Mouse (Mus musculus) mouse embryonic stem cell (cell line): ENCODE data around the gene Pxylp1.

Source experiments
- in situ Hi-C, 2 experiments: fragments of 300-500 bp; cut with MboI; formaldehyde crosslinking; loops; 1 replicate in 1 of 2; 3 replicates in 1 of 2; pipeline ENCODE4 v1.14.3; 2019 to 2020; ENCODE audit warnings: low sequenced_read_pairs in 2 of 2, low pct_unique_long_range_greater_than_20kb in 1 of 2, mixed read lengths in 1 of 2; ENCODE audit not compliant: unreplicated experiment in 1 of 2

Gene Pxylp1

GRCm38 (mm10) chr9:96867165-96867564 lies 25.3 kb downstream of the Pxylp1 start:
- in situ Hi-C loops = no loop called here

GRCm38 (mm10) chr9:96866196-96866595 lies 26.3 kb downstream of the Pxylp1 start:
- in situ Hi-C loops = no loop called here

GRCm38 (mm10) chr9:96865473-96866050 lies 26.9 kb downstream of the Pxylp1 start:
- in situ Hi-C loops = no loop called here

- in situ Hi-C loops = no loop called here
These were observed 28.9 kb downstream of the Pxylp1 start for GRCm38 (mm10) chr9:96863539-96863938.

GRCm38 (mm10) chr9:96862836-96863235 lies 29.6 kb downstream of the Pxylp1 start:
- in situ Hi-C loops = no loop called here

- in situ Hi-C loops = no loop called here
These were observed 31.4 kb downstream of the Pxylp1 start for GRCm38 (mm10) chr9:96861092-96861487.

- in situ Hi-C loops = no loop called here
These were observed 31.9 kb downstream of the Pxylp1 start for GRCm38 (mm10) chr9:96860380-96861091.

GRCm38 (mm10) chr9:96859027-96859426 lies 33.4 kb downstream of the Pxylp1 start:
- in situ Hi-C loops = no loop called here

GRCm38 (mm10) chr9:96857838-96858237 lies 34.6 kb downstream of the Pxylp1 start:
- in situ Hi-C loops = no loop called here

- in situ Hi-C loops = no loop called here
These were observed 38.9 kb downstream of the Pxylp1 start for GRCm38 (mm10) chr9:96853300-96854186.

GRCm38 (mm10) chr9:96851634-96852033 lies 40.8 kb downstream of the Pxylp1 start:
- in situ Hi-C loops = no loop called here

- in situ Hi-C loops = no loop called here
These were observed 41.4 kb downstream of the Pxylp1 start for GRCm38 (mm10) chr9:96851036-96851435.

- in situ Hi-C loops = no loop called here
These were observed 43.5 kb downstream of the Pxylp1 start for GRCm38 (mm10) chr9:96849012-96849411.

- in situ Hi-C loops = no loop called here
These were observed 46.1 kb downstream of the Pxylp1 start for GRCm38 (mm10) chr9:96846361-96846760.

- in situ Hi-C loops = no loop called here
These were observed 47.7 kb downstream of the Pxylp1 start for GRCm38 (mm10) chr9:96844798-96845209.

GRCm38 (mm10) chr9:96839376-96839775 lies 53.1 kb downstream of the Pxylp1 start:
- in situ Hi-C loops = no loop called here

GRCm38 (mm10) chr9:96838864-96839263 lies 53.6 kb downstream of the Pxylp1 start:
- in situ Hi-C loops = no loop called here

GRCm38 (mm10) chr9:96837781-96838420 lies 54.6 kb downstream of the Pxylp1 start:
- in situ Hi-C loops = no loop called here

GRCm38 (mm10) chr9:96836984-96837383 lies 55.5 kb downstream of the Pxylp1 start:
- in situ Hi-C loops = no loop called here
